Mouse (Mus musculus): ENCODE data around the gene Prss21.
"Not testable (repeated sequence)": the region's sequence is repeated elsewhere in the genome, so short reads cannot be mapped to it uniquely, and the experiment has no call there.

The Prss21 gene

DNA sequence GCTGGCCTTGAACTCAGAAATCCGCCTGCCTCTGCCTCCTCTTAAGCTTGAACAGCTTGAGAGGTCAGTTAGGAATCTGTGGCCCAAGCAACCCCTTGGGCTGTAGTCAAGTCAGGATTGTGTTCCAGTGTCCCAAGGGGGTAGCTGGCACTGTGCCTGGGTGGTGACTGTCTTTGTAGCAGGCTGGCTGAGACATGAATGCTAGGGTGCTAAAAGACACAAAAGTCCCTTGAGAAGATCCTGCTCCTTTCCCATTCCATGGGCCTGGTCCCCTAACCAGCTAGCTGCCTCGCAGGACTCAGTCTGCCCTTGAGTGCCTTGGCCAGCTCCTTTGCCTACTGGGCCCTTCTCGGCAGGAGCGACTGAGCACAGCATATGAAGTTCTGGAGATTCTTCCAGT, 4.9 kb upstream of the Prss21 start:
- DNase-seq (ENCODE audit: low read depth, low spot score) = no peak

DNA sequence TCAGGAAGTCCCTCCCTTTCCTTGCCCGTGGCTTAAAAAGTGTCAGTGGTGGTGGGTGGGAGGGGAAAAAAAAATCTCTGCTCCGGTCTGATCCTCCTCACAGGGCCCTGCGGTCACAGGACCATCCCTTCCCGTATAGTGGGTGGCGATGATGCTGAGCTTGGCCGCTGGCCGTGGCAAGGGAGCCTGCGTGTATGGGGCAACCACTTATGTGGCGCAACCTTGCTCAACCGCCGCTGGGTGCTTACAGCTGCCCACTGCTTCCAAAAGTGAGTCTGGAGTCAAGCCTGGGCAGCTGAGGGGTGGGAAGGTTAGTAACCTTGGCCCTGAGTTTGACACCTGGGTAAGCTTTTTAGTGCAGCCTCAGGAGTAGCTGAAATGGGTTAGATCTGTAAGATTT, 657 bp downstream of the Prss21 start:
- DNase-seq (ENCODE audit: low read depth, low spot score) = no peak

DNA sequence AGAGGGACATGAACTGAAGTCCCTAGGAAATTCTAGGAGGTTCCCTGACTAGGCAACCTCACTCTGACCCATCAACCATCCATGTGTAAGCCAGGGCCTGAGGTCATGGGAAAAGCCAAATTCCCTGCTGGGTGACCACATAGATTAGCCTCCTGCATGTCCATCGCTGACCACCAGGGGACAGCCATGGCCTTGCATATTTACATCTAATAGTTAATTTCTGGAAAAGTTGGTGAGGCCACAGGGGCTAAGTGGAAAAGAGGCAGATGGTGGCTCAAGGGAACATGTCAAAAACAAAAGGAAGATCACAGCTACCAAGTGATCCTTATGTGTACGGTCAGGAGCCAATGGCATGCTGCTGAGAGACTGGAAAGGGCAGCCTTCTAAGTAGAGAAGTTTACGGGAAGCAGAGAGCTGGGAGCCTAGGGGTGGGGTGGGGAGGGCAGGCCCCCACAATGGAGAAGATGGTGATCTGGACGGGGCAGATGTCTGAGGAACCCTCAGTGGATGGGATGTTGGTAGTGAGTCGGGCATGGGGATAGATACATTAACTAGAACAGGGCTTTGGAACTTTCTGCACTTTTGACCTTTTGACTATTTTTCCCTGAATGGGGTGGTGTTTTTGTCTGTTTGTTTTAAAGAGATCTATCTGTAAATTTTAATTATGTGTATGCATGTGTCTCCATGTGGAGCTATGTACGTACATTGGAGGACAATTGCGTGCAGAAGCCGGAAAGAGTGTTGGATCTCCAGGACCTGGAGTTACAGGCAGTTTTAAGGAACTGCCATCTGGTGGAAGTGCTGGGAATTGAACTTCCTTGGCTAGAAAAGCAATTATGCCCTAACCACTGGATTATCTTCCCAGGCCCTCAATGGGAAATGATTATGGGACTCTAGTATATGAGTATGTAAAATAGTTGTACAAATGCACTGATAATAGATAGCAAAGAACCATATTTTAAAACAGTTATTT, 6.3 kb downstream of the Prss21 start:
- DNase-seq (ENCODE audit: low read depth, low spot score) = peak; percentile 35

DNA sequence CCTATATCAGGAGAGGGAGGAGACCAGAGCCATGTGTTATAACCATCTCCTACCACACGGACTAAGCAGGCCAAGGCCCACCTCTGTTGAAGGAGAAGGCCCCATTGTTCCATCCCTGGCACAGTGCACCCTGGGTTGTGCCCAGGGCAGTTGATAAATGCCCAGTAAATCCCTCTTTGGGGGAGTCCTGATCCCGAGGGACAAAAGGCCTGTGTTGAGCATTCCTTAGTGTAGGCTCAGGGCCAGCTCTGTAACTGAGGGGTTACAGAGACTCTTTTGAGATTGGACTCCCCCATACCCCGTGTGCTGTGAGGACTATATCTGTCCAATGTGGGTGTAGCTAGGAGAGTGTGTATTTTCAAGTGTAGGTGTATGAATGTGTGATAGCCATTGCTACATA, 8.9 kb downstream of the Prss21 start:
- no peak for DNase-seq (ENCODE audit: low read depth, low spot score)

DNA sequence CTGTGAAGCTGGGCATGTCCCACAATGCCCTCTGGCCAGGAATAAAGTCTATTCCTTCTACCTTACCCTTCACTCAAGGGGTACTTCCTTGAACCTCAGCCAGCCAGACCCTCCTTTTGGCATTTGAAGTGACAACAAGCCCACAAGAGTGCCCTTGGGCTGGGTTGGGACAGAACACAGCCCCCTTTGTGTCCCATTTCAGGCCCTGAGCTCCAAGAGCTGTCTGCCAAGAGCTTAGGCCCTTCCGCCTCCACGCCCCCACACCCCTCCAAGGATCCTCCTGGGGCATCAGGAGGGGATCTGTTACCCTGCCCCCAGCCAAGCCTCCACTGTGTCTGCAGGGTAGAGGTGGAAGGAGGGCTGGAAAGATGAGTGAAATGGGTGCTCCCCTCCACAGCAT, 9.3 kb downstream of the Prss21 start:
- no peak for DNase-seq (ENCODE audit: low read depth, low spot score)

DNA sequence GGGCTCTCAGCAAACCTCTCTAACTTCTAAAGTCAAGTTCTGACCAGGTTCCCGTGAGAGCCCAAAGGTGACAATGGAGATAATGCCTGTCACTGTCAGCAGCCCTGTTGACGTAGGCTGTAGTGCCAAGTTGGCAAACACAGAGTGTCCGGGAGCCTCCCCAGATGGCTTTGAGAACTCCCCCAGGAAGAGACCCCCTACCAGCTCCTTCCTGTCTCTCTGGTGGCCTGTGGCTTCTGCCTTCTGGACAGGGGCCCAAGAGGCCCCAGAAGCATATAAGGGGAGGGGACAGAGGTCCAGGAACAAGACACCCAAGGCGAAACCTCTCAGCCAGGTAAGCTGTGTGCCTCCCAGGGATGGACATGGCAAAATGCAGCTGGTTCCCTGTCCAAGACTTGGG, 12.7 kb downstream of the Prss21 start, which contains the start of the genes Dcpp1 and Dcpp2:
Dcpp1 (plus strand) TSS at position 301 of the 400 bp plus-strand sequence.
Dcpp2 (plus strand) TSS at position 305 of the 400 bp plus-strand sequence.
- DNase-seq (ENCODE audit: low read depth, low spot score) = not testable (repeated sequence)

DNA sequence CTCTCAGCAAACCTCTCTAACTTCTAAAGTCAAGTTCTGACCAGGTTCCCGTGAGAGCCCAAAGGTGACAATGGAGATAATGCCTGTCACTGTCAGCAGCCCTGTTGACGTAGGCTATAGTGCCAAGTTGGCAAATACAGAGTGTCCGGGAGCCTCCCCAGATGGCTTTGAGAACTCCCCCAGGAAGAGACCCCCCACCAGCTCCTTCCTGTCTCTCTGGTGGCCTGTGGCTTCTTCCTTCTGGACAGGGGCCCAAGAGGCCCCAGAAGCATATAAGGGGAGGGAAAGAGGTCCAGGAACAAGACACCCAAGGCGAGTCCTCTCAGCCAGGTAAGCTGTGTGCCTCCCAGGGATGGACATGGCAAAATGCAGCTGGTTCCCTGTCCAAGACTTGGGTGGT, 49.3 kb downstream of the Prss21 start, which contains the start of gene Dcpp3:
Dcpp3 (plus strand) TSS at position 301 of the 400 bp plus-strand sequence.
- DNase-seq (ENCODE audit: low read depth, low spot score) = not testable (repeated sequence)

Data from ES-CJ7 (cell line).